Mouse (Mus musculus) fibroblast of lung, adult 2 months (primary cell): Measurements from ENCODE around the gene Nr4a3.

Experiments
- DNase-seq: peaks from one replicate; pipeline ENCODE4 v3.0.0-alpha.2; 2011; ENCODE audit warnings: low read depth

The Nr4a3 gene

DNA sequence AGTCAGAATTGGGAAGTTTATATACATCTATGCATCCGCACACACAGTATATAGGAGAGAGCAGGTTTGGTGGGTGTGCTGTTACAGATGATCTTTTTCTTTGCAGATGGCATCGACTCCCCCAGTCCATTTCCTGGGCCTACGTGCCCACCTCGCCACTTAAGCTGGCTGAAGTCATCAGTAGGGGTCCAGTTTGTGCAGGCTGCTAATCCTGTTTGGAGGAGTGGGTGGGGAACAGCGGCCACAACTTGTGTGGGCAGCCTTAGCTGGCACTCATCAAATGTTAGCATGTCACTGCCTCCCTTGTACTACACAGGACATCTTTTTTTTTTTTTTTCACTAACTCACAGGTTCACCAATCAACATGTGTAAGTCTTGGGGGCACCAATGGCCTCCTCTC, 5.5 kb downstream of the Nr4a3 start:
- no peak for DNase-seq

- no peak for DNase-seq
Observed at GRCm38 (mm10) chr4:48051086-48051673, 6.2 kb downstream of the Nr4a3 start.

GRCm38 (mm10) chr4:48051674-48052121, 6.7 kb downstream of the Nr4a3 start:
- DNase-seq, result no peak

- no peak for DNase-seq
Observed at GRCm38 (mm10) chr4:48061716-48062115, 16.8 kb downstream of the Nr4a3 start.

DNA sequence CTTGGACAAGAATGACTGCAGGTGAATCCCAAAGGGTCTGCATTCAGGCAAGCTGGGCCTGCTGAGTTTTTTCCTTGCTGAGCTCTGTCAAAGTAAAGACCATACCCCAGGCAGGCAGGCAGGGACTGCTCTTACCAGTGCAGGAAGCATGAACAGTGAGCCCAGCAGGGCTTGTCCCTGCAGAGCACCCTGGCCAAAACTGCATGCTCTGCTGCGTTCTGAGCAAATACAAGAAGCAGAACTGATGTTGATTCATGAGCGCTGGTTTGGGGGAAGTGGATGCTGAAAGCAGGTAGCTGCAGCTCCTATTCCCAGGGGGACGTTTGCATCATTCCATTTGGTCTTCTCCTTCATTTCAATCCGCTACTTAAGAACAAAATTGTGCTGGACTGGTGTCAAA, 19.4 kb downstream of the Nr4a3 start:
- no peak for DNase-seq

DNA sequence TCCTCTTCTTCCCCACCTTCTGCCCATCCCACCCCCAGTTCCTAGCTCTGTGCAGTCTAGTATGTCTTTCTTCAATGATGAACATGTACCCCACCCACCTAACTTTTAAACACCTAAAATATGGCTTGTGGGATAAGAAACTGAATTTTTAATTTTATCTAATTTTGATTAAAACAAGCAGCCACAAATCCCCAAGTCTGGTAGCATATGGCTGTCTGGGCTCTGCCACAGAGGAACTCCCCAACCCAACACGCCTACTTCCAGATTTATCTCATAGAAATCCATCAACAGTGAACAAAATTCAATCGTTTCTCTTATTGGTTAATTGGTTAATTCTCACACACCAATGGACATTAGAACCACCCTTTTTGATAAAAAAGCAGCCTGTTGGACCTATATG, 21.7 kb downstream of the Nr4a3 start:
- no peak for DNase-seq

- DNase-seq, result no peak
Observed at GRCm38 (mm10) chr4:48069111-48069510, 24.2 kb downstream of the Nr4a3 start.

DNA sequence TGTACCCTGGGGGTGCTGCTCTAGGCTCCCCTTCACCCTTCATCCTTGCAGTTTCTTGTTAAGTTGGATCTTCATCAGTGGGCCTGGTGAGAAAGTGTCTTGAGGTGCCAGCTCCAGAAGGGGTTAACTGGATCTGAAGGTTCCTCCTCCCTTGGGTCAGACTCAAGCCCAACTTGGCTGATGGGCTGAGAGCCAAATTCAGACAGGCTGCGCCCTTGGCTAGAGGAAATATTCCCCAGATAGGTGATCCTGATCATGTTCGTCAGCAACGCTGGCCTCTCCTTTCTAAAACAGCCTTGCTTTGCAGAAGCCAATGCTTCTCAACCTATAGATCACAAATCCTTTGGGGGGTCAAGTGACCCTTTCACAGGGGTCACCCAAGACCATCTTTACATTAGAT, 27.1 kb downstream of the Nr4a3 start:
- DNase-seq, result no peak

DNA sequence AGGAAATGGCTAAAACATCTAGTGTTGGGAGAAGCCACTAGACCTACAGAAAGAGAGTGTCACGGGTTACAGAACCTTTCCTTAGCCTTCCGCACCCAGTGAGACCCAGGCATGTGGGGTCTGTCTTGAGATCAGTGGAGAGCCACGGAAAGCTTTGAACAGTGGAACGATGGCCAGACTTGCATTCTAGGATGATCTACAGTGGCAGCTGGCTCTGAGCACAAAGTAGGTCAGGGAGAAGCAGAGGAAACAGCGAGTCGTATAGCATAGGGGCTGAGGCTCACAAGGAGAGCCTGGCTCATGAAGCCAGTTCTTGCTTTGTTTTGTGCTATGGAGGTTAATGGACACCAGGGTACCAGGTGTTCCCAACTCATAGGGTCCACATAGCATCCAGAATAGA, 28.4 kb downstream of the Nr4a3 start:
- DNase-seq, result no peak

DNA sequence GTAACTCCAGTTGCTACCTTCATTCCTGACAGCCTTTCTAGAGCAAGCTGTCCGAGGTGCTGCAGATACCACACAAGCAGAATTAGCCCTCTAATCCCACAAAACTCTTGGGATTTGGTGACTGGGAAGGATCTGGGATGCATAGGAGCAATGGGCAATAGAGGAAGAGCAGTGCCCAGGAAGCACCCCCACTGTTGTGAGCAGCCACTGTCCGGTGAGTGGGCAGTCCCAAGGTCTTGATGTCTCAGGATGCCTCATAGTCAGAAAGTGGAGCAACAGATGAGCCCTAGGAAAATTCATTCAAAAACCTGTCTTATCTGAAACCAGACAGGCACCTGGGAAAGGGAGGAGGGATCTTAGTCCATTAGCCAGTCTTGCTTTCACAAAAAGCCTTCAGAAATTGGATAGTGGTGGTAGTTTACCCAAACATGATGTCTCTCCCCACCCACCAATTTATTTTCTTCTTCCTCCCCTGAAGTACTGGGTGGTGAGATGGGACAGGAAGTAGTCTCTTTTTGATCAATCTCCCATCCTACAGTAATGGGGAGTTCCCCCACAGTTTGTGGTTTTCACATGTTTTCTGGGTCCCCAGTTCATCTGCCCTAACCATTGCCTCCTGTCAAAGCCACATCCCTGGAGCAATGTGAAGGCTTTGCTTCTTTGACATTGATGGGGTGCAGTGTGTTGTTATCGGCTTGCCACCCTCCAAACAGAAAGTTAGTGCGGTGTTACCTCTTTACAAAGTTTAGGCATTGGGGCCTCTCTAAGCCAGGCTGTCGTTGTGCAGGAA, 29.7 kb downstream of the Nr4a3 start:
- no peak for DNase-seq

DNA sequence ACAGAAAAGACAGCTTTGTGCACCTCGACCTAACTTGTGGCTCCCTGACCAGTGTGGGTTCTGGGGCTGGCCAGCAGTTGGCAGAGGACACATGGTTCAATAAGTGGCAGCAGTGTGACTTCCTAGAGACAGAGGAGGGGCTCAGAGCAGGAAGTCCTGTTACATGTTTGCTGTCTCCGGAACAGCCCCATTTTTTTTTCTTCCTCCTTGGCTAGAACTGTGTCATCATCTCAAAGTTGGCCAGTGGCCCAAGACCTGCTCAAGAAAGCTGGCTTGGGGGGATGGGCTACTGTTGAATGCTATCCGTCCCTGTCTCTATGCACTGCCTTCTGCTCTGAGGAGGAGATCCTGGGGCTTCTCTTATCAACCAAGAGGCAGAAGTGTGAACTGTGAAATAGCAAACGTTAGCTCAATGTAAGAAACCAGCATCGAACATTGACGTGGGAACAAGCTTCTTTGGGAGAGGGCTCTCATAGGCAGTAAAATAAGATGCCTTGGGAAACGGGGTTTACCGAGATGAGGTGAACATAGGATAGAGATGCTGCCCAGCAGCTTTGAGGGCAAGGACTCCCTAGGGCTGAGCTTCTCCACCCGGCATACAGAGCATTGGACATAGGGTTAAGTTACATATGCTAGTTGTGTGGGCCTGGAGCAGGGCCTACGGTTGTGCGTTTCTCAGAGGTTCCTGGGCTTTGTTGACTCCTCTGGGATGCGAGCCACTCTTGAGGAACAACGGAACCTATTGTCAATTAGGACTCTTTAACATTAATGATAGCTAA, 31.9 kb downstream of the Nr4a3 start:
- DNase-seq, result no peak

GRCm38 (mm10) chr4:48078213-48078612, 33.3 kb downstream of the Nr4a3 start:
- no peak for DNase-seq

- DNase-seq, result no peak
Observed at GRCm38 (mm10) chr4:48079285-48080039, 34.5 kb downstream of the Nr4a3 start.

DNA sequence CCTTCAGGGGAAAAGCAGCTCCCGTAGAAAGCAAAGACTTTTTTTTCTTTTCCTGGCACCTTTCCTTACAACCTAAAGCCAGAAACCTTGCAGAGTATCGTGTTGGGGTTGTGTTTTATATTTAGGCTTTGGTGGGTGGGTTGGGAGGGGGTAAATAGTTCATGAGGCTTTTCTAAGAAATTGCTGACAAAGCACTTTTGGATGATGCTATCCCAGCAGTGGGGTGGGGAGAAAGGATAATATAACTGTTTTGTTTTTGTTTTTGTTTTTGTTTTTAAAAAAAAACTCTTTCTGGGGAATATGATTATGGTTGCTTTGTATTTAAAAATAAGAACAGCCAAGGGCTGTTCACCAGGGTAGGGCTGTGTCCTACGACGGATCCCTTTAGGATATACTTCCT, 38.5 kb downstream of the Nr4a3 start:
- DNase-seq, result no peak

DNA sequence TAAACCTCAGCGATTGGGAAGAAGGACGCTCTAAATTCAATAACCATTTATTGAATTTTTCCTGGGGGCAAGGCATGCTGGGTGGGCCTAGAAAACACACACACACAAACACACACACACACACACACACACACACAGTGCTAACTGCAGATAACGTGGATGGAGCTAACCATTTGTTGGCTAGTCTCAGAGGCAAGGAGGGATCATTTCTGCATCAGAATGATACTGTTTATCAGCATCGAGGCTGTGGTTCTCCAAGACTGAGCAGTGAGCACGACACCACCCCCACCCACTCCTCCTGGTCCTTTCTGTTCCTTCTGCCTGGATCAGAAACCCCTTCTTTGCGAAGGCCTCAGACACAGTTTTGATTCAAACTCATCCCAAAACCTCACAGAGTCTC, 41.7 kb downstream of the Nr4a3 start:
- DNase-seq, result no peak

- no peak for DNase-seq
Observed at GRCm38 (mm10) chr4:48087497-48087896, 42.5 kb downstream of the Nr4a3 start.

- DNase-seq, result no peak
Observed at GRCm38 (mm10) chr4:48093221-48093620, 48.3 kb downstream of the Nr4a3 start.

- no peak for DNase-seq
Observed at GRCm38 (mm10) chr4:48100217-48100616, 55.3 kb downstream of the Nr4a3 start.

DNA sequence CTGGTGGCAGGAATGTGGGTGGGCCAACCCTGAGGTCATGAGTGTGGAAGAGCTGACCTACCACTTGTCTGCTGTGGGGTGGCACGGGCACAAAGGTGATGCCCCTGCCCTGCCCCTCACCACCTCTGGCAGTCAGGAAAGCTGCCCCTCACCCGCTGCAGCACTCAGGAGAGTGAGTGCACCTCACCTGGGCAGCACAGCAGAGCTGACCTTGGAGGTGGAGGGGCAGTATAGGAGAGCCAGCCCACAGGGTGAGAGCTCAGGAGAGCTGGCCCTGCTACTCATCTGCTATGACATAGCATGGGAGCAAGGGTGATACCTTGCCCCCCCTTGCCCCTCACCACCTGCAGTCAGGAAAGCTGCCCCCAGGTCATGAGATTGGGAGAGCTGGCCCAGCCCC, 57.0 kb downstream of the Nr4a3 start:
- no peak for DNase-seq

DNA sequence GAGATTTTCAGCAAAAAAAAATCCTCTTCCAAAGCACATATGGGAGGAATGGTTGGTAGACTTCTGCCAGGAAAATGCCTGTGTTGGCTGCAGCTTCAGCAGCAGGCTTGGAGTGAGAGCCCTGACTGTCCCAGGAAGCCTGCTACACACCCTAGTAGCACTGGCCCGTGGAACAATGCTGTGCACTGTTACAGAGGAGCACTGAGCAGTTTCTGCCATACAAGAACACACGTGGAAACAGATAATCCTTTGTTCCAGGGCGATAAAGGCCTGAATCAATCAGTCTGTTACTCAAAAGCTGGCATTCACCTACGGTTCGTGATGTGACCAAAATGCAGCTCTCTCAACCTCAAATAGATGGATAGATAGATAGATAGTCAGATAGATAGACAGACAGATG, 60.4 kb downstream of the Nr4a3 start:
- DNase-seq, result no peak

DNA sequence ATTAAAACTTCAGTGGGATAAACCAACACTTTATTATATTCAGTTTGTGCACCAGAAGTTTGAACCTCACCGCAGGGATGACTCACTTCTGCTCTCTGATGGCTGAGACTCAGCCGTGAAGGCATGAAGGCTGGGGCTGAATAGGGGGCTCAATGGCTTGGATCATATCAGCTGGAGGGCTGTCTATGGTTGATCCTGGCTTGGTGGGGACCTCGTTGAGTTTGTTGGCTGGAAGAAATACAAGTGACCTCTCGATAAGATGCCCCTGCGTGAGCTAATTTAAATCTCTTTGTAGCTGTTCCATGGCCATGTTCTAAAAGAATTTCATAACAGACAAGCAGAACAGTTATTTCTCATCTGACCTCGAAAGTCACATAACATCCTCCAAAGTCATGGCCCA, 62.1 kb downstream of the Nr4a3 start:
- DNase-seq, result no peak

DNA sequence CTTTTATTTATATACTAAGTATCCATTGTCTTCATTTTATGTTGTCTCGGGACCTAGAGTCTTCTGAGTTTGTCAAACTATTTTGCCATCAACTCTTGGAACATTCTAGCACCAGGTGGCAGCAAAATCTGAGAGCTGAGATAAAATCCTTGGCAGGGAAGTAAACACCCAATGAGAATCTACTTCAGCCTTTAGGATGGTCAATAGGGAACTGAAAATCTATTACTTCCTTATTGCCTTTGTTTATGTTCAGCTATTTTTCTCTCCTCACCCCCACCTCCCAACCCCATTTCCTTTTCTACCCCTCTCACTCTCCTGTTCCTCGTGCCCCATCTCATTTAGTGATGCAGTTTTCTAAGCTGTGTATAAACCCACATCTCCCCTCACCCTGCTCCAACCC, 63.6 kb downstream of the Nr4a3 start:
- no peak for DNase-seq
